Mouse (Mus musculus) right cerebral cortex, postnatal 25 days (tissue): ENCODE measurements around the gene Tbcb.
A peak's percentile ranks its signal among the peaks of the same experiment; 100 is the strongest.
"Not testable (repeated sequence)": the region's sequence is repeated elsewhere in the genome, so short reads cannot be mapped to it uniquely, and the experiment has no call there.

Experiments used
- DNase-seq: peaks from one replicate; pipeline ENCODE4 v3.0.0; 2022

Tbcb gene

DNA sequence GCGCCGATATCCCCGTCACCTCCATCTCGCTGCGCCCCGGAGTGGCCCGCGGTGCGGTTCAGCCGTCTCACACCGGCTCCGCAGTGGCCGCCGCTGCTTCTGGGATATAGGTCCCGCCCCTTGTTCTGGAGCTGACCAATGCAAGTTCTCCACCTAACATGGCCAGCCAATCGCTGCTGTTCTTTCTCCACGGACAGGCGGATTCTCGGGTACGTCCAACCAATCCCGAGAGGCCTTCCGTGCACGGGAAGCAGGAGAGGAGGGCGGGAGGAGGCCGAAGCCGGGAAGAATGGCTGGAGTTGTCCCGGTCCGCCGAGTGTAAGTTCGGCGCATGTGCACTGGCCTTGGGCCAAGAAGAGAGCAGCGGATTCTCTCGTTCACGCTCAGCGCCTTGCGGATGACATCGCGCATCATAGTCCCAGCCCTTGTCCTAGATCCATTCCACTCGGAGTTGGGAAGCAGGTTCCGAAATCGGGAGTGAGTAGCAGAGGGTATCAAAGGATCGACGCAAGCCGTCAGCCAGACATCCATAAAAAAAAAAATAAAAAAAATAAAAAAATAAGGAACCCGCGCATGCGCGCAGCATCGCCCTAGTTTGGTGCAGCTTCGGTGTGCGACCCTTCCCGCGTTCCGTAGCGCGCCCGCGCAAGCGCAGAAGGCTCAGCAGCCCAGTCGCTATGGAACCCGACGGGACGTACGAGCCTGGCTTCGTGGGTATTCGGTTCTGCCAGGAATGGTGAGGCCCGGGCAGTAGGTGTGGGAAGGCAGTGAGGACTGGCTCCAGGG lies at the start of gene Tbcb, which contains the start of gene Polr2i:
TSS of gene Tbcb (minus strand) at position 604 of the 786 bp plus-strand sequence.
TSS of gene Polr2i (plus strand) at position 280 of the 786 bp plus-strand sequence.
- peak; percentile 98 for DNase-seq

DNA sequence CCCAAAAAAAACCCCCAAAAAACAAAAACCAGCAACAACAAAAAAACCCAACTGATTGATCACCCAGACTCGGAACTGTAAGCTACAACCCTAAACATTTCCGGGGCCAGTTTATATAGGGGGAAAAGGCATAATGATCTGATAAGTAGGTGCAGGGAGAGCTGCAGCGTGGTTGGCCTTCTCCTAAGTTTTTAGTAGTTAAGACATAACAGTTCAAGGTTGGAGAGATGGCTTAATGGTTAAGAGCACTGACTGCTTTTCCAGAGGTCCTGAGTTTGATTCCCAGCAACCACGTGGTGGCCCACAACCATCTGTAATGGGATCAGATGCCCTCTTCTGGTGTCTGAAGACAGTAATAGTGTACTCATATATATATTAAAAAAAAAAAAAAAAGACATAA lies 49.5 kb upstream of the Tbcb start:
- no peak for DNase-seq

DNA sequence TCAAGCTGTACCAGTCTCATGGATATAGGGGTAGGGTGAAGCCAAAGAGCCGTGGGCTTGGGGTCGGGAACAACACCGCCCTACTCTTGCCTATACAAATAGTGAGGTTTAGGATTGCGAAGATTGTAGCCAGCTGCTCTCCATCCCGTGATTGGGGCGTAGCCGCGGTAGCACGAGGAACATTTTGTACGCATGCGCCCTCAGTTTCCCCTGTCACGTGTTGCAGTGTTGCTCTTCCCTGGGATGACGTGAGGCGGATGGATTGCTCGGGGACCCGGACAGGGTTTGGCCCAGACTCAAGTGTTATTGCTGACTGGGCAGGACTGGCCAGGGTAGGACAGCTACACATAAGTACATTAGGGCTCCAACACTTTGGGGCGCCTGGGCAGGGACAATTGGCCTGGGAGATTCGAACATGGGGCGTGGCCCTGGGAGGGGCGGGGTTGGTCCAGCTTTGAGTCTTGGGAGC lies 48.6 kb upstream of the Tbcb start:
- peak; percentile 80 for DNase-seq

DNA sequence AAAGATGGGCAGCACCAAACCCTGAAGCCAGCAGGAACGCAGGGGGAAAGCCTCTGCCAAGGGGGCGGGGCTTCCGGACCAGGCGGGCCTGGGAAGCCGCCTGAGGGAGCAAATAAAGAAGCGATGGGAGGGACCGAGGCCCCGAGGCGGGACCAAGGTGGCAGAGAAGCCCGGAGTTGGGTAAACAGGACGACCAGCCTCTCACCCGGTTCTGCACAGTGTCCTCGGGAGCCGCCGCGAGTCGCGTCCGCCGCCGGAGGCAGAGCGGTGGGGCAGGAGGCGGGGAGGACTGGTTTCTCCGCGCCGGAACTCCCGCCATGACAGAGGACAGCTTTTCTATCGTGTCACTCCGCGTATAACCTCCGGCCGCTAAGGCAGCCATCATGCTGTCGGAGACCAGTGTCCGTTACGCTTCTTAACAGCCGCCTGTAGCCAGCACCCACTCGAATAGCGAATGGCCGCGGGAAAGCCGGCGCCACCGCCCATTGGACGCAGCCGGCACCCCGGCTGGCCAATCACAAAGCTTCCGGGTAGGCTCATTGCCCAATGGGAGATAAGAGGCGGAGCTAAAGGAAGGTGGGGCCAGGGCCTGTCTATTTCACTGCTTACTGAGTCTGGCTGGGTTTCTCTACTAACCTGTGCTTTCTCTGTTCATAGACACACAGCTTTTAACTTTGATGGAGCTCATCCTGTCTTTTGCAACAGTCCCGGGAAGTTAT lies 48.0 kb upstream of the Tbcb start, which contains the start of the genes Thap8 and Wdr62:
TSS of gene Thap8 (plus strand) at position 144 of the 719 bp plus-strand sequence.
TSS of gene Wdr62 (minus strand) at position 469 of the 719 bp plus-strand sequence.
- DNase-seq = peak; percentile 89

DNA sequence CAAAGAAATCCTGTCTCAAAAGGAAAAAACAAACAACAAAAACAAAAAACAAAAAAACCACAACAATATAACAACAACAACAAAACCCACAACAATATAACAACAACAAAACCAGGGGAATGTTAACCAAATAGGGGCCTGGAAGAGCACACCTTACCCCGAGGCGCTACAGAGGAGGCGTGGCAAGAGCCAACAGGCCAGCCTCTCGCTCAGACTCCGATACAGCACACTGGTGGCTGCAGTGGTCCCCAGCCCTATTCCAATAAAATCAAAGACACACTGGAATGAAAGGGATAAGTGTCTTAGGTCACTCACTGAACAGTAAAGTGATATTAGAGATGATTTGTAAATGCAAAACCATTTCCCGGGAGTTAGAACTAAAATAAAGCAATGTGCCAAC lies 47.5 kb upstream of the Tbcb start:
- DNase-seq = no peak

DNA sequence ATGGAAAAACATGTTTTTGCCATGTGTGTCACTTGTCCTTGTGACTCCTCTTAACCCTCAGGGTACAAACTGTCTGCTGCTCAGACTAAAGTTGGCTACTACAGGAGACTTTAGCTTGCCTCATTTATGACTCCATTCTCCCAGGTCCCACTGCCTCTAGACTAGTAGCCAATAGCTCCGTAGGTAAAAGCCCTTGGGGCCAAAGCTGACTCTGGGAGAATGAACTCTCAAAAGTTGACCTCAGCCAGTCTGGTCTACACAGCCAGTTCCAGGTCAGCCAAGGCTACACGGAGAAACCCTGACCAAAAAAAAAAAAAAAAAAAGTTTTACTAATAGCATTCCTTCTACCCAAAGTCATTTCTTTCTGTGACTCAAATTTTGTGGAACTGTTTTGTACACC lies 46.8 kb upstream of the Tbcb start:
- no peak for DNase-seq

DNA sequence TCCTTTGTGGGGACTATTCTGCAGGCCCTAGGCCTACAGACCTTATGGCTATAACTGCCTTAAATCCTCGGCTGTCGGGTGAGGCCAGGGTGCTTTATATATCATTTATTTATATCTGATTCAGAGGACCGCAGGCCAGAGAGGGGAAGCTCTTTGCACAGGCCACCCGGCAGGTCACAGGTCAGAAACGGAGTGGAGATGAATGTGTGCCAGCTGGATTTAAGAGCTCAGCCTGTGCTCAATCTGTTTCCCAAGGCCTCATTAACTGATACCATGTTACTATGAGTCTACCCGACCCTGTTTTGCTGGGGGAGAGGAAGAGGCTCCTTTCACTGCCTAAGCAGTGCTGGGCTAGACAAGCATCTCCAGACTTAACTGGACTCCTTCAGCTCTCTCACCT lies 42.3 kb upstream of the Tbcb start:
- DNase-seq = no peak

DNA sequence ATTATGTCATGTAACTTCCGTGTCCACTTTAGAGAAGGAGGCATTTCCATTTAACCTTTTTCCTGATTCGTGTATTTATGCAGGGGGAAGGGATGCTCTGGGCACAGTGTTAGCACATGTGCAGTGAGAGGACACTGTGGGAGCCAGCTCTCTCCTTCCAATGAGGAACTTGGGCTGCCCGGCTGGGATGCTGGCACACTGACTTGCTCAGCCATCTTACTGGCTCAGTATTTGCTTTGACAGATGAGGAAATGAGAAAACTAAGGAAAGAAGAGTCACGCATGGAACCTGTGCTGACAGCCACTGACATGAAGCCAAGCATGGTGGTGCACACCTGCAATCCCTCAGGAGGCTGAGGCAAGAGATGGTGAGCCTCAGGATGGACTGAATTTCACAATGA lies 37.6 kb upstream of the Tbcb start:
- DNase-seq = no peak

DNA sequence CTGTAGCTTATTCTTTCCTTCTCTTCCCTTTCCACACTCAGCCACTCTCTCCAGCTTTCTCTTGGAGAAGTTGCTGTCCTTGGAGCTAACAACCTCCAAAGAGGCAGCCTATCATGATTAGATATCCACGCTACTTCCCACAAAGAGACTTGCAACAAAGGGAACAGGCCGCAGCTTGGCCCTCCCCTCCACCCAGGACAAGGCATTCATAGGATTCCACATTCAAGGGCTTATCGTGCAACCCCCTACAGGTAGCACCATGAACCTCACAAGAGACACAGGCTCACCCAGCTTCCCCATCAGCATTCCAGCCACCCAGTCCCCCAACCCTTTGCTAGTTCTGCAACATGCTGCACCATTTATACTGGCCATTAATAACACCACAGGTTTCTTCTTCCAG lies 34.7 kb upstream of the Tbcb start:
- DNase-seq = no peak

DNA sequence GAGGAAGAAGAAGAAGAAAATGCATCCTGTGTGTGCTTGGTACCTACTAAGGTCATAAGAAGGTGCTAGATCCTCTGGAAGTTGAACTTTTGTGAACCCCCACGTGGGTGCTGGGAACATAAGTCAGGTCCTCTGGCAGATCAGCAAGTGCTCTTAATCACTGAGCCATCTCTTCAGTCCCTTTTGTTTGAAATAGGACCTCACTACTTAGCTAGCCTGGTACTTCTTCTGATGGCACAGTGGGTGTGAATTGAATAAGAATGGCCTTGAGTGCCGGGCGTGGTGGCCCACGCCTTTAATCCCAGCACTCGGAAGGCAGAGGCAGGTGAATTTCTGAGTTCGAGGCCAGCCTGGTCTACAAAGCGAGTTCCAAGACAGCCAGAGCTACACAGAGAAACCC lies 33.9 kb upstream of the Tbcb start:
- no peak for DNase-seq

DNA sequence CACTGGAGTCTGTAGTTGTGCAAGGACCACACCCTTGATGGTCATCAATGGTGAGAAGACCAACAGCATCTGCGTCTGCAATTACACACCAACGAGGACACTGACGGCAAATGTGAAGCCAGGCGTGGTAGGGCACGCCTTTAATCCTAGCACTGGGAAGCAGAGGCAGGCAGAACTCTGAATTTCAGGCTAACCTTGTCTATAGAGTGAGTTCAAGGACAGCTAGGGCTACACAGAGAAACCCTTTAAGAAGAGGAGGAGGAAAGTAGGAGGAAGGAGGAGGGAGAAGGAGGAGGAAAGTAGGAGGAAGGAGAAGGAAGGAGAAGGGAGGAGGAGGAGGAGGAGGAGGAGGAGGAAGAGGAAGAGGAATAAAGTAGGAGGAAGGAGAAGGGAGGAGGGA lies 33.5 kb upstream of the Tbcb start:
- DNase-seq = no peak

DNA sequence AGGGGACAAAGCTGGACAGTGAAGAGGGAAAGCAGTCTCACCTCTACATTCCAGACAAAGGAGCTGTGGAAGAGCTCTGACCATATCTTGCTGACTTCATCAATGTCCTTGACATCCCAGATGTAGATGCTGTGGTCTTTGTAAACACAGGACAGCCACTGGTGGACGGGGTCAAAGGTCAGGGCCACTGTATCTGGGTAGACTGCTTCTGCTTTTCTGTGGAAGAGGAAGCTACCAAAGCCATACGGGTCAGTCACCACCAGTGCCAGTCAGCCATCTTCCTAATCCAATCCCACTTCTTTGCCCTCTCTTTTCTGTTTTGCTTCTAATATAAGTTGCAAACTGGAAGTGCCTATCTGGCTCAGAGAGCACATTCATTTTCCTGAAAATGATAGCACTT lies 33.0 kb upstream of the Tbcb start:
- no peak for DNase-seq

DNA sequence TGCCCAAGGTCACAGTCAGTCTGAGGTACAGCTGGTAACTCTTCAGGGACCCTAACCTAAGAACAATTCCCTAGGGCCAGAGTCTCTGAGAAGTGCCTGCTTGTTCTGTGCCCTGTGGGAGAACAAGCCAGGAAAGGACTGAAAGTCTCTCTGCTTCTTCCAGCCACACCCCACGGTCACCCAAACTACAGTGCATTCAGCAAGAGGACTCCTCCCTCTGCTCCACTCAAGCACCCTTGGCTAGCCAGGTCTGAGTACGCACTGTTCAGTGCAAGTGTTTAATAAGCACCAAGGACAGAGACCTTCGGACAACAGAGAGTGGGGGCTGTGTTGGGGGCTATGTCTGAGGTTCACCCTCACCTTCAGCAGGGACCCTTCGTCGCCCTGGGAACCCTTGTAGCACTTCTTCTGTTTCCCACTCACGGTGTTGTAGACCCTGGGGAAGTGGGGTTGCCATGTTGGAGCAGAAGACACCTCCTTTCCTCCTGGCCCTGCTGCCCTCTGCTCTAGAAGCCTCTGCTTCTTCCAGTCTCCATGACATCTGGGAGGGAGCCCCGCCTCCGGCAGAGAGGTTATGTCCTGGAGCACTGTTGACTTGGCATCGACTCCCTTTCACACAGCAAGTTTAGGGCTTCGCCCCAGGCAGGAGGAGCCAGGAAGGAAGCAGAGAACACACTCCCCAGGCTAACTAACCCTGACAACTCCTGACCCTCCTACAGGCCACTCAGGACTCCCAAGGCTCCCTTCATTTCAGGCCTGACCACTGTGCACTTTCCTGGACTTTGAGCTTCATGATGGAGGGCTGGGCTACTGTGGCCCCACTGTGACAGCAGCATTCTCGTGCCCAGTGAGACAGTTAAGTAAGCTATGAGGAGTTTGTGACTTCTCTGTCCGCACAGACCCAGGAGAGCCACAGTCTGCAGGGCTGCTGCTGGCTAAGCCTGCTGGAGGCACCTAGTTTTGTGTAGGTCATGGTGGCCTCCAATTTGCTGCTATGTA lies 20.2 kb upstream of the Tbcb start:
- no peak for DNase-seq

DNA sequence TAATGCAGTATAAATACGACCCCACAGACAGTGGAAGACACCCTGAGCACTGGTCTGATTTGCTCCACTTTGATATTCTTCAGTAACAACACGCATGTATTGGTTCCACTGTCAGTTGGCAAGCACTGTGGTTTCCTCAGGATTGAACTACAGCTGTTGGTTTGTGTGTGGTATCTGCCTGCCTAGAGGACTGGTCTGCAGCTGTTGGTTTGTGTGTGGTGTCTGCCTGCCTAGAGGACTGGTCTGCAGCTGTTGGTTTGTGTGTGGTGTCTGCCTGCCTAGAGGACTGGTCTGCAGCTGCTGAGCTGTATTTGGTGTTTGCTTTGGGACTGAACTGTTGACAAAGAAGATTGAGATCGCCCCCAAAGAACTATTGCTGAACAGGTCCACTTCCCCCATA lies 5.3 kb upstream of the Tbcb start:
- DNase-seq = not testable (repeated sequence)

DNA sequence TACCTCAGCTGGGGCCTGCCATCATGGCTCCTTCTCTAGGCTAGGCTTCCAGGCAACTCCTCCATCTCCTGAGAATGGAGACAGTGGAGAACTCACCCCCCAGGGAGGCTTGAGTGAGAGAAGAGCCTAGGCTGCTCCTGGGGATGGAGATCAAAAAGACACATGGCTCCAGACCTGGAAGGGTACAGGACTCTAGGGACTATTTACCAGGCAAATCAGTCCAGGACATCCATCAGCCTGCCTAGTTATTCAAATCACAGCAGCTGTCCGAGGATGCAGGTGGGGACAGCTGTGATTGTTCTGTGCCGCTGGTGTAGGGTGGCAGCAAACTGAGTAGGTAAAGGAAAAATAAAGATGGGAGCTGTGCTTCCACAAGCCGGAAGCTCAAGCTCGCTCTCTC lies 3.6 kb upstream of the Tbcb start, which contains the start of gene Ovol3:
TSS of gene Ovol3 (minus strand) at position 101 of the 400 bp plus-strand sequence.
- no peak for DNase-seq

DNA sequence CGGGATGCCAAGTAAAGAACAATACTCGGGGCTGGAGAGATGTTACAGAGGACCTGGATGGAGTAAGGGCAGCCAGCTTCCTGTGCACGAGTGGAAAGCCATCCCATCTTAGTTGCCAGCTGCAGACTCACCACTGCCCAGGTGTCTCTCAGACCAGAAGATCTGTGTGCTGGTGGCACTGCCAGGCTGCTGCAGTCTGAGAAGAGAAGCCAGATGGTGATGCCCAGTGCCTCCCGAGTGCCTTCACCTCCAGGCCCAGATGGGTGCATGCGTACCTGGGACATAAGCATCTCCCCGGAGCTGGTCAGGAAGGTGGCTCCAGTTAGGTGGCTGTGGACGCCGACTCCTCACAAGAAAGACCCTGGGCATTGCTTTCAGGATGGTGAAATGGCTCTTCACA lies 3.0 kb upstream of the Tbcb start:
- no peak for DNase-seq

DNA sequence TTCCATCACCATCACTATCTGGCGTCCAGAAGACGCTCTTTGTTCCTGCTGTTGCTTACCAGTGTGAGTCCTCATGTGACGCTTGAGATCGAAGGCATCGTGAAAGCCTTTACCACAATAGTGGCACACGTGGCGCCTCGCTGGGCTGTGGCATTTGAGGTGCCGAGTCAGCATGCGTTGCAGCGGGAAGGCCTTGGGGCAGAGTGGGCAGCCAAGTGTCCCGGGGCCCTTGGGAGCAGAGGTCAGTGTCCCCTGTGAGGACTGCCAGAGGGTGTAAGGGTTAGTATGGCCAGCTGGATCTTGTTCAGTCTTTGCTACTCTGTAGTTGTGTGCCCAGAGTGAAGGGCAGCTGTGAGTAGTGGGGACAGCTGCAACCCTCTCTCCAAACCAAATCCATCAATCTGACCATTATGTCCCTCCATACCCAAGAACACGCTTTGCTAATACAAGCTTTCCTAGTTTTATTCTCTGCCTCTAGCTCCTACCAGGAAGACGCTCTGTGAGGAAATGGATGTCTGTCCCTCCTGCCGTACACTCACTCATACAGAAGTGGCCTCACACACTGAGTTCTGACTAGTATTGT lies 2.3 kb upstream of the Tbcb start:
- DNase-seq = no peak

DNA sequence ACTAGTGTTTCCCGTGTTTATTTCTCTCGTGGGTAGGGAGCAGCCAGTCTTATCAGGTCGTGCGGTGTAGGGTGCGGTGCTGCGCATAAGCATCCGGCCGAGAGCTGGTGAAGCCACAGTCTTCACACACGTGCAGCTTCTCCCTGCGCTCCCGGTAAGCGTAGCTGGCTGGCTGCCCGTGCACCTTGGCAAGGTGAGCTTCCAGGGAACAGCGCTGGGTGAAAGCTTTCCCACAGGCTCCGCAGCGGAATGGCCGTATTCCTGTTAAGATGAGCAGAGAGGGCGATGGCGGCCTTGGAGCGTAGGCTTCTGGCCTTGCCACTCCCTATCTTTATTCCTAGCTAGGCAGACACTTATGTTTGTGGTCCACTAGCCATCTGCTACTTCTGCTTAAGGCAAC lies 1.3 kb upstream of the Tbcb start:
- DNase-seq = no peak

DNA sequence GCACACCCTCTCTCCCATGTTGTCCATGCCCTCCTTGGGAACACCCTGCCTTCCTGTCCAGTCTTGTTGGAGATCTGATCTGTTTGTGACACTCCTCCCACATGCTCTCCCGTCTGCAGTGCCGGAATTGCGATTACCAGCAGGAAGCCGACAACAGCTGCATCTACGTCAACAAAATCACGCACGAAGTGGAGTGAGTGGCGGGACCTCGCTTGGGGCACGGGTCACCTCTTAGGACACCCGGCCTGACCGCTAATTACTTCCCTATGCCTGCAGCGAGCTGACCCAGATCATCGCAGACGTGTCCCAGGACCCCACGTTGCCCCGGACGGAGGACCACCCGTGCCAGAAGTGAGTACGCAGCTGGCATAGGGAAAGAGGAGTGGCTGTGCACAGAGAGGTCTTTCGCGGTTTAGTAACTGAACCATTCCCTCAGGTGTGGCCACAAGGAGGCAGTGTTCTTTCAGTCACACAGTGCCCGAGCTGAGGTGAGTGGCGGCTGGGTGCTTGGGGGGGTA lies 618 bp upstream of the Tbcb start:
- DNase-seq = peak; percentile 23

DNA sequence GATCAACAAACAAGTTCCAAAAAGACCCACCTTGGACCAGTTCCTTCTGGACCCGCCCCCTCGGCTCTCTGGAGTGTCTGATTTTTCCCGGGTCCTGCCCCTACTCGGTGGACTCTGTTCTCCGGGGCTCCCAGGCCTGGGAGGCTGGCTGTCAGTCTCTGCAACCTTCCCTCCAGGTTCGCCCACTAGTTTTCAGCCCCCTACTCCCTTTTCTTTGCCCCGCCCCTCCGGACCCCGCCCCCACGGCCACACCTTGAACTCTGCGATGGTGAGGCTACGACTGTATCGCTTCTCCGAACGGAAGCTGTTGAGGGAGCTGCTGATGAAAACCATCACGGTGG lies 774 bp downstream of the Tbcb start:
- no peak for DNase-seq

DNA sequence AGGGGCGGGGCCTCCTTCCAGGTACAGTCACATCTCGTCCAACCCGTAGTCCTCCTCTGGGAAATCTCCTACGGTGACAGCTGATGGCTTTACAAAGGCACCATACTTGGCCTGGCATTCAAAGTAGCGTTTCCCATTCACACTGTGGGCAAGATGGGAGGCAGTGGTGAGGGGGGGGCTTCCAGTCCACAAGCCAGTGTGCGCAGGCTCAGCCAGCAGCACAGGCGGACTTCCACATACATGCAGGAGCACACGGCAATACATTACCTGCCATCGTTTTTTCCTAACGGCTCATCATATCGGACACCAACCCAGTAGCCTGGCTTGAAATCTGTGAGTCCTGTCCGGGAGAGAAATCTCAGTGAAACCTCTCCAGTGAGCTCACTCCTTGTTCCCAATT lies 7.9 kb downstream of the Tbcb start:
- DNase-seq = no peak

DNA sequence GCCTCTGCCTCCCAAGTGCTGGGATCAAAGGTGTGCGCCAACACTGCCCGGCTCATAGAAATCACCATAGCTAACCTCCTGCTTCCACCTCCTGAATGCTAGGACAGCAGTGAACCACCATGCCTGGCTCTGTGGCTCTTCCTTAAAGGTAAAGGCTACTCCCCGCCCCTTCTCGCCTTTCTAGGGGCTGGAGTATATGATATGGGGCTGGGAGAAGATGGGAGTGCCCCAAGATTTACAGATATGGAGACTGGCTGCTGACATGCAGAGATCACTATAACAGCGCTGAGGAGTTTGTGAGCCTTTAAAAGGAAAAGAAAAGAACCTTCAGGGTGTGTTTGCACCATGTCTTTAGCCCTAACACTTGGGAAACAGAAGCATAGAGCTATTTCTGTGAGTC lies 9.9 kb downstream of the Tbcb start:
- no peak for DNase-seq
